Mouse (Mus musculus) hindbrain, postnatal 0 days (tissue): Measurements from ENCODE around the gene Ephb2. TPM values are rescaled to one million over a fixed set of nuclear protein-coding genes. Genes with fewer than 3 reads are reported as not detected.
A peak's percentile ranks its signal among the peaks of the same experiment; 100 is the strongest.

ENCODE experiments used
- ATAC-seq: fragments of 200-750 bp; cut with Nextera tagmentation; 2 replicates; pipeline ENCODE4 v1.8.0; 2017; ENCODE audit warnings: mild to moderate bottlenecking, moderate TSS enrichment, moderate library complexity
- DNase-seq: peaks from one replicate; pipeline ENCODE4 v3.0.0-alpha.2; 2015; ENCODE audit warnings: low spot score
- H3K27ac ChIP-seq: fragments of 300-500 bp; sonication (generic); 2 replicates; pipeline ENCODE4 v1.5.1; 2014; ENCODE audit warnings: mild to moderate bottlenecking
- H3K27me3 ChIP-seq: fragments of 300-500 bp; sonication (generic); 2 replicates; pipeline ENCODE4 v1.6.1; 2014; ENCODE audit warnings: low read length, mixed read lengths; ENCODE audit not compliant: insufficient read depth
- H3K36me3 ChIP-seq: fragments of 300-500 bp; sonication (generic); 2 replicates; pipeline ENCODE4 v1.6.1; 2014; ENCODE audit warnings: low read length, mixed read lengths; ENCODE audit not compliant: insufficient read depth
- H3K4me1 ChIP-seq: fragments of 300-500 bp; sonication (generic); 2 replicates; pipeline ENCODE4 v1.6.1; 2014; ENCODE audit warnings: antibody characterized with exemption, low read length, mixed read lengths; ENCODE audit not compliant: insufficient read depth
- H3K4me2 ChIP-seq: fragments of 300-500 bp; sonication (generic); 2 replicates; pipeline ENCODE4 v1.6.1; 2014; ENCODE audit warnings: low read depth, mild to moderate bottlenecking, low read length, moderate library complexity, mixed read lengths
- H3K4me3 ChIP-seq: fragments of 300-500 bp; sonication (generic); 2 replicates; pipeline ENCODE4 v1.5.1; 2014; ENCODE audit warnings: low read length
- H3K9ac ChIP-seq: fragments of 300-500 bp; sonication (generic); replicated peaks from 2 replicates; pipeline ENCODE4 v1.6.1; 2014; ENCODE audit warnings: mild to moderate bottlenecking, low read length, moderate library complexity, mixed read lengths
- H3K9me3 ChIP-seq: fragments of 300-500 bp; sonication (generic); 2 replicates; pipeline ENCODE4 v1.6.1; 2016; ENCODE audit warnings: low read length, mixed read lengths
- CTCF ChIP-seq: IDR thresholded peaks from 2 replicates; pipeline ENCODE4 v1.5.1; 2016; ENCODE audit warnings: antibody characterized with exemption, control low read depth, low read depth
- WGBS: fragments of 180-500 bp; shearing (Covaris S2); extraction: QIAGEN DNeasy Blood & Tissue Kit; methylation state at CpG from one replicate; pipeline ENCODE4 v1.1.7; 2014; 5-methylcytosine and 5-hydroxymethylcytosine counted together
- polyA plus RNA-seq: library from polyadenylated mRNA; unstranded; fragments of >200 nt; fragmentation: Nextera tagmentation; extraction: Ambion mirVana; gene quantifications from 2 replicates; pipeline ENCODE4 v1.2.1, GENCODE M21; 2015
- total RNA-seq: library from RNA; depleted of rRNA; stranded (reverse); fragments of >200 nt; gene quantifications from 2 replicates; pipeline ENCODE4 v1.2.3, GENCODE M21; 2014

Ephb2 gene
- total and polyA plus RNA-seq, 2 experiments from 2014 or later = 13.0 to 136 TPM

DNA sequence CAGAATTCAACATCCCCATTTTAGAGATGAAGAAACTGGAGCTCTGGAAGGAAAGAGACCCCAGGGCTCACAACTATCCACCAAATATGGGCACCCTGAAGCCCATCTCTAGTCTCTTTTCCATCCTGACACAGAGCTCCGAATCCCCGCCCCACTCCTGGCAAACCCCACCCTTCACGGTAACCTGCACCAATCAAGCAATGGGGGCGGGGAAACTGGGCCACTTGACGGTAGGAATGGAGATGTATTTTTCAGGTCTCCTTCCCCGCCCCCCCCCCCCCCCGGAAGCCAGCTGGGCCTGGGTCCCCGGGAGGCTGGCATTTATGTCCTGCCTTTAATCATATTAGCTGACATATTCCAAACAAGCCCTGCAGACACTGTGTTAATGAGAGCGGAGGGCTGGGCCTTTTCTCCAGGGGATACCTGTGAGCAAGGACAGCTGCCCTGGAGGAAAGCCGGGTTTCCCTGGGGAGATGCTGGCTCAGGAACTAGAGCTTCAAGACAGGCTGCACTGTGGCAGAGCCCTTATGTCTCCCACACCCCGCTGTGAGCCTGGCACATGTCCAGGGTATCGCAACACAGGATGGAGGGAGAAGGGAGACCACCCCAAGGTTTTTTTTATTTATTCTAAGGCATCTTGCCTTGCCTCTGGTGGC lies 32.0 kb upstream of the Ephb2 start:
- peaks cover 12% of the 10 kb centered on the region; the same call in 1 of the 2 replicates for H3K4me1 ChIP-seq
- H3K4me2 ChIP-seq = no peak overlapping the region
- ATAC-seq = peak; percentile 30; the same call in 1 of the 2 replicates
- 14% methylated on average over 12 of the region's 12 CpGs for WGBS
- no peak overlapping the region for H3K9ac ChIP-seq
- H3K27me3 ChIP-seq = no peaks in the 10 kb centered on the region
- no peak for TF ChIP-seq CTCF
- peak; percentile 70 for DNase-seq
- H3K9me3 ChIP-seq = no peaks in the 10 kb centered on the region
- H3K27ac ChIP-seq = no peak overlapping the region
- H3K36me3 ChIP-seq = no peaks in the 10 kb centered on the region
- no peak overlapping the region for H3K4me3 ChIP-seq

GRCm38 (mm10) chr4:136865531-136865930 lies 29.7 kb upstream of the Ephb2 start:
- DNase-seq (peak; percentile 12), ATAC-seq (peak; percentile 25)
- no peaks in the 10 kb centered on the region for H3K36me3 ChIP-seq
- no peak for TF ChIP-seq CTCF
- WGBS = 38% methylated on average over 5 of the region's 5 CpGs
- no peak overlapping the region for H3K4me2 ChIP-seq
- H3K4me3 ChIP-seq = no peak overlapping the region
- no peaks in the 10 kb centered on the region for H3K9me3 ChIP-seq
- peaks cover 12% of the 10 kb centered on the region; the same call in 1 of the 2 replicates for H3K4me1 ChIP-seq
- H3K27me3 ChIP-seq = no peaks in the 10 kb centered on the region
- peak overlapping the region; percentile 64 for H3K27ac ChIP-seq
- no peak overlapping the region for H3K9ac ChIP-seq

DNA sequence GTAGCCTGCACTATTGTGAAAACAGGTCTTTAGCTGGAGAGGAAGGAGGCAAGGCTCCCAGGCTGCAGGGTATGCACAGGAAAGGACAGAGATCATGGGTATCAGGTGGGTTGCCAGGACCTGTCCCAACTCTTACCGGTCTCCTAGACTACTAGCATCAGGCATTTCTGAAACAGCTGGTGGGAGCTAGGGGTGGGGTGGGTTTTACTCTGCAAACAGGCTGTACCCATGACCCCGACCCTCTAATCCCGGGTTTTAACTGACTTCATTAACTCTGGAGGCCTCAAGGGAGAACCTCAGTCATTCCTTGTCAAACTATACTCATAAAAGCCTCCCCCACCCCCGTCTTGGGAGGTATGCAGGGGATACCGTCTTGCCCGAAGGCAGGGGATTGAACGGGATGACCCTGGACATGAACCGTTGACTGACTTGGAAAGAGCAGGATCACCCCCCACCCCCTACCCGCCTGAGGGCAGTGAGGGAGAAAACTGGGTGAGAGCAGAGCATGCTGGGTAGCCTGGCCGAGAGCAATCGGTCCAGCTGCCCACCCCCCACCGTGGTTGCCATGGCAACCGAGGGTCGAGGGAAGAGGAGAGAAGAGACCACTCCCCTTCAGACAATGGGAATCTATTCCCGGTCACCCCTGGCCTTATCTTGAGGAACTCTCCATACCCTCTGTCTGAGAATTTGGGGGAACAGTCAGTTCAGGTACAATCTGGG lies 29.1 kb upstream of the Ephb2 start:
- DNase-seq (peak; percentile 87), ATAC-seq (peak; percentile 61)
- Histone ChIP-seq H3K36me3 (no peaks in the 10 kb centered on the region), H3K4me1 (peaks cover 12% of the 10 kb centered on the region; the same call in 1 of the 2 replicates), H3K9me3 (no peaks in the 10 kb centered on the region), H3K9ac (no peak overlapping the region), H3K27me3 (no peaks in the 10 kb centered on the region), H3K4me2 (no peak overlapping the region), H3K4me3 (no peak overlapping the region), H3K27ac (peak overlapping the region; percentile 64; the same call in 1 of the 2 replicates)
- no peak for TF ChIP-seq CTCF
- WGBS = 3% methylated on average over 15 of the region's 15 CpGs

GRCm38 (mm10) chr4:136863517-136863916 lies 27.7 kb upstream of the Ephb2 start:
- Histone ChIP-seq H3K36me3 (no peaks in the 10 kb centered on the region), H3K4me1 (peaks cover 12% of the 10 kb centered on the region; the same call in 1 of the 2 replicates), H3K4me2 (no peak overlapping the region), H3K27me3 (no peaks in the 10 kb centered on the region), H3K9ac (no peak overlapping the region), H3K4me3 (no peak overlapping the region), H3K27ac (no peak overlapping the region), H3K9me3 (no peaks in the 10 kb centered on the region)
- WGBS = 38% methylated on average over 9 of the region's 9 CpGs
- DNase-seq (no peak), ATAC-seq (no peak)
- no peak for TF ChIP-seq CTCF

DNA sequence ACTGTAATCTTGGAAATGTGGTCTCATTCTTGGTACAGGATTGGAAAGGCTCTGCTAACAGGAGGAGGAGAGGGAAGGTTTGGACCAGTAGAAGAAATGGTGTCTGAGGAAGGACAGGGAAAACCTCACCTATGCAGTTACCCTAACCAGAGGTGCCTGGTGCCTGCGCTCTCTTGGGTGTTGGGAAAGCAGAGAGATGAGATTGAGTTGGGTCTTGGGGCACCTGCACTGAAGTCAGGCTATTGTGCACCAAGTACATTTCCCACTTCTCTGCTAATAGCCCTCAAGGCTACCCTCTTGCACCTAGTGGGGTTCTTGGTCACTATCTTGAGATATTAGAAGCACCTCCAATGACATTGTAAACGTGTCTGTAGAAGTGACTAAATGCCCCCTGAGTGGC lies 26.6 kb upstream of the Ephb2 start:
- TF ChIP-seq CTCF = no peak
- Histone ChIP-seq H3K27me3 (no peaks in the 10 kb centered on the region), H3K36me3 (no peaks in the 10 kb centered on the region), H3K27ac (no peak overlapping the region), H3K9ac (no peak overlapping the region), H3K4me3 (no peak overlapping the region), H3K4me2 (no peak overlapping the region), H3K4me1 (0 out of 2 replicates have a peak, but pooled peaks cover 9% of the 10 kb centered on the region), H3K9me3 (no peaks in the 10 kb centered on the region)
- DNase-seq (no peak), ATAC-seq (no peak)
- WGBS = 75% methylated on average over 2 of the region's 2 CpGs

DNA sequence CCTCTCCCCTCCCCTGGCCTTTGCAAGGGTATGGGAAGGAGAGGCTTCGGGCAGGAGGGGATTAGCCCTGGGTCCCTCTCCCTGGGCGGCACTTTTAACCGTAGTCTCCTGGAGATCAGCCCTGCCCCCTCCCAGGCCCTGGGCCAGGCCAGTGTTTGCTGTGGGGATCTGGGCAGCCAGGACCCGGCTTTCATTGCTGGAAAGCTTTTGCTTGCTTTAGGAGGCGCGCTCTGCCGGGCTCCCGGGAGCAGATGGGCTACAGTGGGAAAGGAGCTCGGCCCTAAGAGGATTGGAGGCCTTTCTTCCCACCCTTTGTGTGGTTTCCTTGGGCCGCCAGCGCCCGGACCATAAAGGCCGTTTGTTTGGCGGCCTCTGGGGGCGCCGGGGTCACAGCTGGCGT lies 26.0 kb upstream of the Ephb2 start:
- H3K27me3 ChIP-seq = no peaks in the 10 kb centered on the region
- no peaks in the 10 kb centered on the region for H3K9me3 ChIP-seq
- no peak overlapping the region for H3K27ac ChIP-seq
- no peak overlapping the region for H3K4me2 ChIP-seq
- WGBS = 6% methylated on average over 17 of the region's 17 CpGs
- no peak overlapping the region for H3K4me3 ChIP-seq
- ATAC-seq (peak; percentile 41; the same call in 1 of the 2 replicates), DNase-seq (peak; percentile 51)
- no peaks in the 10 kb centered on the region for H3K36me3 ChIP-seq
- no peak for TF ChIP-seq CTCF
- no peak overlapping the region for H3K9ac ChIP-seq
- H3K4me1 ChIP-seq = 0 out of 2 replicates have a peak, but pooled peaks cover 9% of the 10 kb centered on the region
